Mouse (Mus musculus) heart, postnatal 0 days (tissue): Measurements from ENCODE around the gene Nubp2.

Experiments used
- CTCF ChIP-seq: IDR thresholded peaks from 2 replicates; pipeline ENCODE4 v1.5.1; 2016; ENCODE audit warnings: antibody characterized with exemption, control low read depth, low read depth
- EP300 ChIP-seq: IDR thresholded peaks from 2 replicates; pipeline ENCODE4 v1.6.1; 2016; ENCODE audit warnings: antibody characterized with exemption, low read depth

GRCm38 (mm10) chr17:24902671-24903474 lies 16.7 kb upstream of the Nubp2 start:
- peak; percentile 38; the same call in 1 of the 2 replicates for TF ChIP-seq CTCF
- no peak for TF ChIP-seq EP300
